Mouse (Mus musculus): ENCODE measurements at regions not wholly inside any gene's neighbourhood (a gene's known extent, or its start where the extent isn't known, plus 50 kb on each side); places are given as distances from the start of the nearest gene placed in this dataset.
"Not testable (repeated sequence)": the region's sequence is repeated elsewhere in the genome, so short reads cannot be mapped to it uniquely, and the experiment has no call there.

- intact Hi-C loops (cut with DNase I), result no loop called here
- H3K27ac ChIP-seq, result no peak overlapping the region
- no peak overlapping the region for H3K4me3 ChIP-seq
- no peak for TF ChIP-seq CTCF (IDR thresholded peaks at IDR 0.05)
- DNase-seq (ENCODE audit: extremely low spot score in 1 of 2, low spot score in 2 of 2), result no peak
These were observed 143.5 kb upstream of the Palmd start for GRCm38 (mm10) chr3:117112304-117112703.

GRCm38 (mm10) chr3:117108966-117109700 is 140.3 kb upstream of the Palmd start:
- no peak for DNase-seq (ENCODE audit: extremely low spot score in 1 of 2, low spot score in 2 of 2)
- Histone ChIP-seq H3K27ac (no peak overlapping the region), H3K4me3 (no peak overlapping the region)
- intact Hi-C loops (cut with DNase I), result no loop called here
- no peak for TF ChIP-seq CTCF (IDR thresholded peaks at IDR 0.05)

GRCm38 (mm10) chr3:117107986-117108385 is 139.2 kb upstream of the Palmd start:
- Histone ChIP-seq H3K4me3 (no peak overlapping the region), H3K27ac (no peak overlapping the region)
- intact Hi-C loops (cut with DNase I), result no loop called here
- no peak for DNase-seq (ENCODE audit: extremely low spot score in 1 of 2, low spot score in 2 of 2)
- no peak for TF ChIP-seq CTCF (IDR thresholded peaks at IDR 0.05)

GRCm38 (mm10) chr3:117107378-117107777 is 138.6 kb upstream of the Palmd start:
- DNase-seq (ENCODE audit: extremely low spot score in 1 of 2, low spot score in 2 of 2), result no peak
- Histone ChIP-seq H3K27ac (no peak overlapping the region), H3K4me3 (no peak overlapping the region)
- intact Hi-C loops (cut with DNase I), result no loop called here
- TF ChIP-seq CTCF (IDR thresholded peaks at IDR 0.05), result no peak

- Histone ChIP-seq H3K27ac (no peak overlapping the region), H3K4me3 (no peak overlapping the region)
- peak in 1 of 2 experiments; percentile 11 for DNase-seq (ENCODE audit: extremely low spot score in 1 of 2, low spot score in 2 of 2)
- intact Hi-C loops (cut with DNase I), result no loop called here
- TF ChIP-seq CTCF (IDR thresholded peaks at IDR 0.05), result no peak
These were observed 118.9 kb upstream of the Palmd start for GRCm38 (mm10) chr3:117087646-117088045.

- TF ChIP-seq CTCF (IDR thresholded peaks at IDR 0.05), result no peak
- Histone ChIP-seq H3K27ac (no peak overlapping the region), H3K4me3 (no peak overlapping the region)
- no peak for DNase-seq (ENCODE audit: extremely low spot score in 1 of 2, low spot score in 2 of 2)
- intact Hi-C loops (cut with DNase I), result no loop called here
These were observed 107.9 kb upstream of the Palmd start for GRCm38 (mm10) chr3:117076734-117077133.

- no peak for TF ChIP-seq CTCF (IDR thresholded peaks at IDR 0.05)
- no peak for DNase-seq (ENCODE audit: extremely low spot score in 1 of 2, low spot score in 2 of 2)
- no peak overlapping the region for H3K27ac ChIP-seq
- intact Hi-C loops (cut with DNase I), result no loop called here
- no peak overlapping the region for H3K4me3 ChIP-seq
These were observed 104.6 kb upstream of the Palmd start for GRCm38 (mm10) chr3:117073399-117073798.

GRCm38 (mm10) chr3:117072998-117073397 is 104.2 kb upstream of the Palmd start:
- Histone ChIP-seq H3K4me3 (no peak overlapping the region), H3K27ac (no peak overlapping the region)
- TF ChIP-seq CTCF (IDR thresholded peaks at IDR 0.05), result no peak
- intact Hi-C loops (cut with DNase I), result no loop called here
- DNase-seq (ENCODE audit: extremely low spot score in 1 of 2, low spot score in 2 of 2), result no peak

- no peak for TF ChIP-seq CTCF (IDR thresholded peaks at IDR 0.05)
- intact Hi-C loops (cut with DNase I), result no loop called here
These were observed 103.1 kb upstream of the Palmd start for GRCm38 (mm10) chr3:117071851-117072250.

GRCm38 (mm10) chr3:117067470-117068053 is 98.8 kb upstream of the Palmd start:
- no peak for DNase-seq (ENCODE audit: extremely low spot score in 1 of 2, low spot score in 2 of 2)
- TF ChIP-seq CTCF (IDR thresholded peaks at IDR 0.05), result no peak
- intact Hi-C loops (cut with DNase I), result no loop called here
- H3K4me3 ChIP-seq, result no peak overlapping the region
- H3K27ac ChIP-seq, result no peak overlapping the region

More at GRCm38 (mm10) chr3:117071851-117072250, 103.1 kb upstream of the Palmd start:
- no peak overlapping the region for H3K4me3 ChIP-seq
- DNase-seq (ENCODE audit: extremely low spot score in 1 of 2, low spot score in 2 of 2), result no peak
- no peak overlapping the region for H3K27ac ChIP-seq

GRCm38 (mm10) chr3:117065904-117066303 is 97.1 kb upstream of the Palmd start:
- DNase-seq (ENCODE audit: extremely low spot score in 1 of 2, low spot score in 2 of 2), result no peak
- intact Hi-C loops (cut with DNase I), result no loop called here
- Histone ChIP-seq H3K4me3 (no peak overlapping the region), H3K27ac (no peak overlapping the region)
- no peak for TF ChIP-seq CTCF (IDR thresholded peaks at IDR 0.05)

- Histone ChIP-seq H3K27ac (no peak overlapping the region), H3K4me3 (no peak overlapping the region)
- TF ChIP-seq CTCF (IDR thresholded peaks at IDR 0.05), result peak; percentile 62
- no peak for DNase-seq (ENCODE audit: extremely low spot score in 1 of 2, low spot score in 2 of 2)
- intact Hi-C loops (cut with DNase I), result loop anchor here (5.0 kb wide), 2 partner anchors 95 to 155 kb away; partner anchors contain the start of genes 4930455H04Rik and Palmd
These were observed 93.0 kb upstream of the Palmd start for GRCm38 (mm10) chr3:117061831-117062230.

- TF ChIP-seq CTCF (IDR thresholded peaks at IDR 0.05), result no peak
- H3K4me3 ChIP-seq, result no peak overlapping the region
- intact Hi-C loops (cut with DNase I), result loop anchor here (5.0 kb wide), 2 partner anchors 94 to 154 kb away; partner anchors contain the start of genes 4930455H04Rik and Palmd
- no peak for DNase-seq (ENCODE audit: extremely low spot score in 1 of 2, low spot score in 2 of 2)
- no peak overlapping the region for H3K27ac ChIP-seq
These were observed 92.4 kb upstream of the Palmd start for GRCm38 (mm10) chr3:117061182-117061581.

GRCm38 (mm10) chr3:117054711-117055110 is 85.9 kb upstream of the Palmd start:
- H3K4me3 ChIP-seq; H3K27ac ChIP-seq; DNase-seq (ENCODE audit: extremely low spot score in 1 of 2, low spot score in 2 of 2); intact Hi-C loops (cut with DNase I): not testable (repeated sequence)

Data from left cerebral cortex, adult 2 months (tissue).